Mouse (Mus musculus) gastrocnemius, postnatal 25 days (tissue): ENCODE results near the gene Pyroxd2. TPM values are rescaled to one million over a fixed set of nuclear protein-coding genes. Genes with fewer than 3 reads are reported as not detected.

Experiments used
- DNase-seq: peaks from one replicate; pipeline ENCODE4 v3.0.0; 2022
- total RNA-seq, 2 experiments: library from RNA; stranded (reverse); gene quantifications; 1 replicate in 1 of 2; 2 replicates in 1 of 2; pipeline ENCODE4 v1.2.3; 2021

Gene Pyroxd2
- total RNA-seq, 2 experiments from 2014 or later: 0.82 to 2.1 TPM

DNA sequence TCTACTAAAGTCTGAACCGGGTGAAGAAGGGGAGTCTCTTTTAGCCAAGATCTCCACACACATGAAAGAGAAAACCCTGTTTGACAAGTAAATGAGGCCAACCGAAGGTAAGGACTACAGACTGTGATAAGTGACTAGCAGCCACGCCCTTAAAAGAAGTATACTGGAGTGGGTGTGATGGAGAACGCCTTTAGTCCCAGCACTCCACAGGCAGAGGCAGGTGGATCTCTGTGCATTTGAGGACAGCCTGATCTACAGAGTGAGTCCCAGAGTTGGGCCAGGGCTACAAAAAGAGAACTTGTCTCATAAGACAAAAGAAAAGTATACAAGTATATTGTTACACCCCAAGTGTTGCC lies 6.7 kb downstream of the Pyroxd2 start:
- DNase-seq: no peak

GRCm38 (mm10) chr19:42745084-42745868 lies 7.3 kb downstream of the Pyroxd2 start:
- DNase-seq: no peak

- DNase-seq: peak; percentile 40
Measured at GRCm38 (mm10) chr19:42744162-42744586, 8.4 kb downstream of the Pyroxd2 start.

DNA sequence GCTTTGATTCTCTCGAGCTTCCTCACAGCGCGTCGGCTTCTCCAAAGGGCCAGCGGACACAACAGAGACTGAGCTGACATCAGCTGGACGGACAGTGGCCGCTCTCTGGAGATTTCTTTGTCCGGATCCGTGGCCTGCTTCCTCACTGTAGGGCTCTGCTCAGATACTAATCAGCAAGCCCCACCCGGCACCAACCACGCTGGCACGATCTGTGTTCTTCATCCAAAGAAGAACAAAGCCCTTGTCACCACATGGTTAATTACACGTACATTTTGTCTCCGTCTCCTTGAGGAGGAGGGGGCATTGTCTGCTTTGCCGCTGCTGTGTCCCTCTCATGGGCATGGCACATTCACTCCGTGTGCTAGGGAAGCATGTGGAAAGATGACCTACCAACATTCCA lies 9.3 kb downstream of the Pyroxd2 start:
- DNase-seq: no peak

DNA sequence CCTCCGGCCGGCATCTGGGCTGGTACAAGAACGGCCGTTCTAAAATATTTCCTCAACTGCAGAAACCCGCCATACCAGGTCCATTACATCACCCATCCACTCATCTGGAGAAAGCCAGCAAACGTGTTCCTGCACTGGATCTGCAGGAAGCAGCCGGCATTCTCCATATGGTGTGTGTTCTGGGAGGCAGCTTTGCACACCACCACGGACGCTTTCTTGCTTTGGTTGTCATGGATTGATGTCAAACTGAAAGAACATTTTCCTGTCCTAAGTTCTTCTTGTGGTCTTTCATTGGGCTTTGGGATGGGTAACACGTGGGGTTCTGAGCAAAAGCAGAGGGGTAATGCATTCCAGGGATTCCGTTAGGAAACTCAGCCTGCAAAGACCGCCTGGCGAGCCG lies 10.7 kb downstream of the Pyroxd2 start:
- DNase-seq: no peak

DNA sequence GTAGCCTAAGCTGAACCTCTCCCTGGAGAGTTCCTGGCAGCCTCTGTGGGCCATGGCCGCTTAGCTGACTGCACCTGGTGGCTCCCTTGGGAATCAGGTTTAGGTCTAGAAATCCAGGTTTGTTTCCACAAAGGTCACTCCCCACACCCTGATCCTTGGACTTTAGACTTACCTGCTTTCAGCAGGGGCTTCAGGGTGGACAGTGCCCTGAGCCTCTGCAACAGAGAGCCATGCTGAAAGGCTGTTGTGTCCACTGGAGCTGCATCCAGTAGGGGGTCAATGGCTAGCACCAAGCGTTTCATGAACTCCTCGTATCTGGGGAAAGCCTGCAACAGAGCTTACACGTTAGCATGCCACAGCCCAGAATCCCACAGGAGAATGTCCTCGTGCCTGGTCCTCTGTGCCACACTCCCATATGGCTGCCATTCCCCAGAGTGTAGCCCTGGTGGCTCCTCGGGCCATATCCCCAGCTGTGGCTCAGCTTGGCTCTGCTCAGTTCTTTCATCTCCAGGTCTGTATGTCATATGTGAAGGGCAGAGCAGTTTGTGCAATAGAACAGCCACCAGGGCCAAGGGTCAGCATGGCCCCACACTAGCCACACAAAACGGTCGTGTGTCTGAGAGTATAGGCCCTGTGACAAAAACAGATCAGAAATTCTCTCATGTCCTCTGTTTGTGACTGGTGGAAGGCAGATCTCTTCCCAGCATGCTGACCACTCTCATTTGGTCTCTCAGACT lies 12.2 kb downstream of the Pyroxd2 start:
- DNase-seq: no peak

GRCm38 (mm10) chr19:42739734-42740133 lies 12.8 kb downstream of the Pyroxd2 start:
- DNase-seq: no peak

GRCm38 (mm10) chr19:42737753-42738152 lies 14.8 kb downstream of the Pyroxd2 start:
- no peak for DNase-seq

- no peak for DNase-seq
Measured at GRCm38 (mm10) chr19:42734982-42735381, 17.6 kb downstream of the Pyroxd2 start.

- DNase-seq: no peak
Measured at GRCm38 (mm10) chr19:42727424-42727823, 25.2 kb downstream of the Pyroxd2 start.

- no peak for DNase-seq
Measured at GRCm38 (mm10) chr19:42726766-42727165, 25.8 kb downstream of the Pyroxd2 start.

DNA sequence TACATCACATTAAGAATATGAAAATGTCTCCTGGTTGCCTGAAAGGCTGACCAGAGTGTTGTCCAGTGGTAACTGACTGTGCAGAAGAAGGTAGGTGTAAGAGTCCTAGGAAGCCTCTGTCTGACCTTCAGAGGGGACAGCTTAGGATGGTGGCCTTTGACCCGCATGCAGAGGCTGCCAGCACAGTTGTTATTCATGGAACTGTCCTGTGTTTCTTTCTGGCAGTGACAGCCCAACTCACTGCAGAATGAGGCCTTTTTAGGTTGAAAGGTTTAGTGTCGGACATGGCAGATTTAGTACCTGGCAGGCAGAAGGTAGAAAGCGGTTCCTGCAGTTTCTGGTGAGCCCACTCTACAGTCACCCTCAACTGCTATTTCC lies 26.6 kb downstream of the Pyroxd2 start:
- no peak for DNase-seq

DNA sequence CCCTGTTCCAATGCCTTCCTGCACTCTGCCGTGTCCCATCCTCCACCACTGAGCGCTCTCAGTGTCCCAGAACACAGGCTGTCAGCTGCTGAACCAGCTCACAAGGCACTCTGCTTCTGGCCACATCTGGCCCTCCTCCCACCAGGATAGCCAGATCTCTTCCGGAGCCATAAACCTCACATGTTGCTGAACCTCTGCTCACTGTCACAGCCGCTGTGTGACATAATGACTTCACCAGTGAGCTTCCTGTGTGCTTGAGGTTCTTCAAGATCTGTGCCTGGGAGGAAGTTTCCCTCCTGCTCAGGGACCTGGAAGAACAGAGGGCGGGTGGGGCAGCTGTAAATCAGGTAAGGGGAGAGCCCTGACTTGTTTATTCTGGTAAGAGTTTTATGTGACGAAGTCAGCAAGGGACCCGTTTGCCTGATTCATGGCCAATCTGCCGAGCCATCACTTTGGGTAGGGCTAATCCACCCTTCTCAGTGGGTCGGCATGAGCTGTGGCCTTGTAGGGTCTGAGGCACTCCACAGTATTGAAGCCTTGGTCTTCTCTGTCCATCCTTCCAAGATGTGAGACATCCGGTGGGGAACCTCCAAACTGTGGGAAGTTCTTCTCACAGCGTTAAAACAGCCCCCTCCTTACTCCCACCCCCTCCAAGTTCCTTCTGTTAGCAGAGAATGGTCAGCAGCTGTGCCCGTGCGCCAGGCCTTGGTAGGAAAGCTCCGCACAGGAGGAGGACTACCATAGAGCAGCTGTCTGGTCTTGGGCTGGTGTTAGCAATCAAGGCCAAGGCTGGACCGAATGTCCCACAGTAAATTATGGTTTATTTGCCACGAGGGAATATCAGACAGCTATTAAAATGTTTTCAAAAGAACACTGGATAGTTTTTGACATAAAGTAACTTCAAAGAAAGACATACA lies 27.3 kb downstream of the Pyroxd2 start:
- no peak for DNase-seq

DNA sequence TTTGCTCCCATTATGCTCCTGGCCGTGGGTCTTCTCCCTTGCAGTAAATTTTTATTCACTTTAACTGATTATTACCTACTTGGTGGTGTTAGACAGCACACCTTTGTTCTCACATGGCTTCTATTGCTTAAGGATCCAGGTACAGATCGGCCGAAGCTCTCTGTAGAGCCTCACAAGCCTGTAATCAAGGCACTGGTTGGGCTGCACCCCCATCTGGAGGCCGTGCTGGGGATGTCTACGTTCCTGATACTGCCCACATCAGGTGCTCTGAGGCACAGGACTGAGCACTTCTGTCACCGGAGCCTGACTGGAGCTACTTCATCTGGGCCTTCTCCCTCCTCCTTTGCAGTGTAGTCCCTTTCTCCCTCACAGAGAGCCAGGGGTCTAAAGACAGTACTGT lies 29.3 kb downstream of the Pyroxd2 start:
- DNase-seq: no peak

GRCm38 (mm10) chr19:42722500-42722899 lies 30.1 kb downstream of the Pyroxd2 start:
- no peak for DNase-seq

GRCm38 (mm10) chr19:42718101-42718500 lies 34.5 kb downstream of the Pyroxd2 start:
- DNase-seq: no peak

GRCm38 (mm10) chr19:42717668-42718067 lies 34.9 kb downstream of the Pyroxd2 start:
- DNase-seq: no peak

GRCm38 (mm10) chr19:42716507-42716906 lies 36.1 kb downstream of the Pyroxd2 start:
- no peak for DNase-seq

GRCm38 (mm10) chr19:42713770-42714169 lies 38.8 kb downstream of the Pyroxd2 start:
- no peak for DNase-seq

- DNase-seq: no peak
Measured at GRCm38 (mm10) chr19:42699426-42699825, 53.1 kb downstream of the Pyroxd2 start.

- DNase-seq: no peak
Measured at GRCm38 (mm10) chr19:42698576-42698975, 54.0 kb downstream of the Pyroxd2 start.

DNA sequence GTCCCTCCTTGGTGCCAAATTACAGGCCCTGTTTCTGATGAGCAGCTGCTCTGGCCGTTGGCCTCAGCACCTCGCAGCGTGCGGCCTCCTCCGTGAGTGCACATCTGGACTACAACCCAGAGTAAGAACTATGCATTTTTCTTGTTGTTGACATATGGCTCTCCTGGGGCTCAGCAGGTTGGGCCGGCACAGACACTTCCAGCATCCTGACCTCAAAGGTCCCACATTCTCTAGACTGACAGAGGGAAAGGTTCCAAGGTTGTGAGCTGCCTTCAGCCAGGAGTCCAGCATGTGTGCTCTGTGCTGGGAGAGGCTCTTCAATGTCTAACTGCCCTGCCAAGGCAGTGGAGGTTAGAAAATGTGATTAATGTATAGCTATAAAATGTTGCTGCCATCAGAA lies 55.2 kb downstream of the Pyroxd2 start:
- DNase-seq: peak; percentile 11

DNA sequence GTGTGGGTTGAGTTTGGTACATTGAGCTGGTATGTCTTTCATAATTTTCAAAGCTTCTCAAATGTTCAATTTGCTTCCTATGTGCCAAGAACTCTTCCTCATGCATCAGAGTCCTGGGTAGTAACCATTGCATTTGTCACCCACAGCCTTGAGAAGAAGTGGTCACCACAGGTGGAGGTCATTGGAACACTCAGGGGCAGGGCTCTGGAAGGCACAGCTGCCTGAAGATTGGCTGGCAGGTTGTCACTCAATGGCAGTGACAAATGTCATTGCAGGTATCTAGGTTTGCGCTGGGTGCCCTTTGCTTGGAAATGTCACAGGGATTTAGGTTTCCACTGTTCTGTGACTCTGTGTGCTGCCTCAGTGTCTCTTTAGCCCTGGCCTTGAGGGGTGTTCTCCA lies 62.3 kb downstream of the Pyroxd2 start:
- no peak for DNase-seq
